Mouse (Mus musculus): ENCODE measurements around the gene Mrs2.
A peak's percentile ranks its signal among the peaks of the same experiment; 100 is the strongest.
"Not testable (repeated sequence)": the region's sequence is repeated elsewhere in the genome, so short reads cannot be mapped to it uniquely, and the experiment has no call there.

Mrs2 gene

GRCm38 (mm10) chr13:24981031-24981430 is 39.1 kb downstream of the Mrs2 start:
- no peak for DNase-seq (ENCODE audit: extremely low read depth, low read depth, low spot score)

DNA sequence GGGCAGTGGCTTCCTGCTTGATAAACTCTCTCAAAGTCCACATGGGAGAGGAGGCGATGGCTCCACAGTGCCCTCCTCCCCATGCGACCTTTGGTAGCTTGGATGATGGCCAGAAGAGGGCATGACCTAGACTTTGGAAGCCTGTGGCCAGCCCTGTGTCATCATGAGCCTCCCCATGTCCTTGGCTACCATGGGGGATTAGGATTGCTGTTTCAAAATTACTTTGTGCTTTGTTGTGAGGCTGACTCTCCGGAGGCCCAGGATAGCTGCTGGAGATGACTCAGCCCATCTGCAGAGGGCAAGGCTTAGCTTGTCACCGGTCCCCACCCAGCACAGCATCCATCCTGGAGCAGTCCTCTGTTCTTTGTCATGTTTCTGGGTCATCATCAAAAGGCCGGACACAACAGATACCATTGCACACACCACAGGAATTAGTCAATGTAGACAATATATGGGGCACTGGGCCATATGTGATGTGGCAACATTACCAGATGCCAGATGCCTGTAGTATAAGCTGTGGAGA is 42.3 kb downstream of the Mrs2 start:
- no peak for DNase-seq (ENCODE audit: extremely low read depth, low read depth, low spot score)

GRCm38 (mm10) chr13:24976384-24976783 is 43.8 kb downstream of the Mrs2 start:
- no peak for DNase-seq (ENCODE audit: extremely low read depth, low read depth, low spot score)

DNA sequence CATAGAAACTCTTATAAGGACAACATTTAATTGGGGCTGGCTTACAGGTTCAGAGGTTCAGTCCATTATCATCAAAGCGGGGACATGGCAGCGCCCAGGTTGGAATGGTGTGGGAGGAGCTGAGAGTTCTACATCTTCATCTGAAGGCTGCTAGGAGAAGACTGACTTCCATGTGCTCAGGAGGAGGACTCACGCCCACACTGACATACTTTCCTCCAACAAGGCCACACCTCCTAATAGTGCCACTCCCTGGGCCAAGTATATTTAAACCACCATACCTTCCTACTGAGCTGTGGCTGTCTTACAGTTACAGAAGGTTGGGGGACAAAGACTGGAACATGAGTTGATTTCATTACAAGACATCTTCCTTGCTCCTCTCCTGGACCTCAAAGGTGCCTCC is 48.4 kb downstream of the Mrs2 start:
- not testable (repeated sequence) for DNase-seq (ENCODE audit: extremely low read depth, low read depth, low spot score)

GRCm38 (mm10) chr13:24965846-24966201 is 54.4 kb downstream of the Mrs2 start:
- no peak for DNase-seq (ENCODE audit: extremely low read depth, low read depth, low spot score)

DNA sequence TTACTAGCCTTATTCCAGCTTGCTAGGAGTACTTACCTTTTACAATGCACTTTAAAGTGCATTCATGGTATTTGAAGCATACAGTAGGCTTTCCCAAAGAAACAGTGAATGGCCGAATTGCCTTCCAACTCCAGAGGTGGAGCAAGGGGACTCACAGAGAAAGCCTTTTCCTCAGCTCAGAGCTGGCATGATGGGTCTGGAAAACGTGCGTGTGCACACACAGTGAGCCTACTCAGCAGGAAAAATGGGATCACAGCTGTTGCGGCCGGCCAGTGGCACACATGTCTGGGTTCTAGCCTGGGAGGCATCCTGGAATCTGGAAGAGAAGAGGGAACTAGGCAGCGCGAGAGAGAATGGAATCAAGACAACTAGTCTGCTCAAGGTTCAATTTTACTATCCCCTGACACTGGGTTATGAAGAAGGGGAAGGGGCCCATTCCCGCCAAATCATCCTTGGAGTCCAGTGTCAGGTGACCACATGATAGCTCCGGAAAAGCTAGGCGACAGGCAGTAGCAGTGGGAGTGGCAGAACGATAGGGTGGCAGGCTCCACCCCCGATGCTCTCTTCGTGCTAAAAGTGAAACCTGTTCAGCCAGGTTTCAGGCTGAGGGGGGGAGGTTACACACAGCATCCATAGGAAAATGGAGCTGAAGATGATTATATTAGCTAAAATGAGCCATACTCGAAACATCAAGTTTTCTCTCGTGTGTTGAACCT is 54.9 kb downstream of the Mrs2 start:
- DNase-seq (ENCODE audit: extremely low read depth, low read depth, low spot score): no peak

DNA sequence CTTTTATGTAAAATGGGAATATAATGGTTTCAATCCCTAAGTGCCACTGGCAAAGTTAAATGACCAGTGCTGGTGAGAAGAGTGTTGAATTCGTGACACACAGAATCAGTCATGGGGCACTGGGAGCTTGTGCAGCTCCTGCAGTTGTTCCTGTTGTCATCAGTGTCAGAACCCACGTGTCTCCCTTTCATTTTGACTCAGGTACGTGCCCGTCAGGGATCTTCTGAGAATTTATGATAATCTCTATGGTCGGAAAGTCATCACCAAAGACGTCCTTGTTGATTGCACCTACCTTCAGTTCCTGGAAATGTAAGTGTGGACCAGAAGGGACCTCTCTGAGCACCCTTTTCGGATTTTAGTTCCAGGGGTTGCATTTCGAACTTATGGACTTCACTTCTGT is 58.1 kb downstream of the Mrs2 start:
- no peak for DNase-seq (ENCODE audit: extremely low read depth, low read depth, low spot score)

GRCm38 (mm10) chr13:24960084-24960483 is 60.1 kb downstream of the Mrs2 start:
- DNase-seq (ENCODE audit: extremely low read depth, low read depth, low spot score): no peak

DNA sequence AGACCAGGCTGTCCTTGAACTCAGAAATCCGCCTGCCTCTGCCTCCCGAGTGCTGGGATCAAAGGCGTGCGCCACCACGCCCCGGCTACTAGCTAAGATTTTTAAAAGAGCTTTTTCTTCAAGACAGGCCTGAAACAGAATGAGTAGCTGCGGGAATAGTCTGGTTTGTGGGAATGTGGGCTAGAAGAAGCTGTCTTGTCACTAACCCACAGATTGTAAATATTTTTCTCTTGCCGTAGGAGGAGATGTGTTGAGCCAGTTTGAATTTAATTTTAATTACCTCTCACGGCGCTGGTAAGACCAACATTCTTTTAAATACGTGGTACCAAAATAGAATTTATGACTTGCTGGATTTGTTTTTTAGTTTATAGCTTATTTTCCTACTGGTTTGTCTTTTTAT is 61.5 kb downstream of the Mrs2 start:
- DNase-seq (ENCODE audit: extremely low read depth, low read depth, low spot score): no peak

GRCm38 (mm10) chr13:24955500-24955899 is 64.7 kb downstream of the Mrs2 start:
- no peak for DNase-seq (ENCODE audit: extremely low read depth, low read depth, low spot score)

DNA sequence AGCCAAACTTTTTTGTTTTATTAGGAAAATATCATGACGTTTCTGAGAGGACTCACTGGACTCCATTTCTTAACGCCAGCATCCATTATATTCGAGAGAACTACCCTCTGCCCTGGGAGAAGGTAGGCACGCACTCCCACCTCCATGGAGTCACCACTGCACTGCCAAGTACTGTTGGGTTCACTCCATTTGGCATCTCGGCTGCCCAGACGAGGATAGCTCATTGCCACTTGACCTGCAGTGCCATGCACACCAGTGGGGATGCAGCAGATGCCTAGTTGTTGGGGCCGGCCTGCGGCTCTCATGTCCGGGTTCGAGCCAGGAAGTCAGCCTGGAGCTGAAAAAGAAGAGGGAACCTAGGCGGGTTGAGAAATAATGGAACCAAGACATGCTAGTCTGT is 65.1 kb downstream of the Mrs2 start:
- DNase-seq (ENCODE audit: extremely low read depth, low read depth, low spot score): no peak

DNA sequence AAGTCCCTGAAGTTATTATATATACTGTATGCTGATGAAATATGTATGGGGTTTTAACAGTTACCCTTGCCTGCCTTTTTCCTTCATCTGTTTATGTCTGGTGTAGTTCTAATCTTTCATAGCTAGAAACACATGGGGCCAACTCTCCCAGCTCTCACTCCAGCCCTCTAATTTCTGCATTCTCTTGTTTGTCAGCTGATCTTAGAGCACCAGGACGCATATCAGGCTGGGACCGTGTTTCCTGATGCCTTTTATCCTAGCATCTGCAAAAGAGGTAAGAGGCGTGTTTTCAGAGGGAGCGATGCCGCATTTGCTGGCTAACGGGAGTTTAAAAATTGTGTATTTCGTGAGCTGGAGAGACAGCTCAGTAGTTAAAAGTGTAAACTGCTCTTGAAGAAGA is 67.5 kb downstream of the Mrs2 start:
- DNase-seq (ENCODE audit: extremely low read depth, low read depth, low spot score): no peak

DNA sequence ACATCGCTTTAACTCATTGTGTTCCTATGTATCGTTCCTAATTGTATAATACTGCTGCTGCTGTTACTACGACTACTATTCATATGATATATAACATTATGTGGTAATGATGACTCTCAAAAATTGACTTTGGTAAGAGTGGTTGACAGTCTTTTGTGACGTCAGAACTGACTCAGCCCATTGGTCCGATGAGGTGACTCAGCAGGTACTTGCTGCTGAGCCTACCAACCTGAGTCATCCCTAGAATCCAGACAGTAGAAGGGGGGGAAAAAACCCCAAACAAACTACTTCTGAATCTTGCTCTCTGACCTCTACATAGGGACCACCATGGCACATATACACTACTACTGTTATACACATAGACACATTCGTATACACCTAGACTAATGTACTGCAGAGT is 71.3 kb downstream of the Mrs2 start:
- no peak for DNase-seq (ENCODE audit: extremely low read depth, low read depth, low spot score)

- no peak for DNase-seq (ENCODE audit: extremely low read depth, low read depth, low spot score)
Observed at GRCm38 (mm10) chr13:24947158-24947557, 73.0 kb downstream of the Mrs2 start.

GRCm38 (mm10) chr13:24945567-24945966 is 74.6 kb downstream of the Mrs2 start:
- no peak for DNase-seq (ENCODE audit: extremely low read depth, low read depth, low spot score)

DNA sequence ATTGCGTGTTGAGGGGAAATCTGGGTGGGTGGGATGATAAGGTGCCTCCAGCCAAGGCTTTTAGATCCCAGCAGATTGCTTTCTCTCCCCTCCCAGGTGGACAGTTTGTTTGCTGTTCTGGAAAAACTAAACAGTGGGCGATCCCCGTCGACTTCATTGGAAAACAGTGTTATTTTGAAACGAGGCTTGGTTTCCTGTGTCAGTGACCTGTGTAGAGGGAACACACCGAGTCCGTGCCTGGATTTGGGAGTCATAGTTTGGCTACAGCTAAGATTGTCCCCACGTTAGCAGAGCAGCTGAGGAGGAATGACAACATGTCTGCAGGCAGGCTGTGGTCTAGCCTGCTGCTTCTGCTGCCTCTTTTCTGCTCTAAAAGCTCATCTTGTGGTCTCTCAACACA is 76.9 kb downstream of the Mrs2 start:
- no peak for DNase-seq (ENCODE audit: extremely low read depth, low read depth, low spot score)

- DNase-seq (ENCODE audit: extremely low read depth, low read depth, low spot score): peak; percentile 70
Observed at GRCm38 (mm10) chr13:24942512-24943282, 77.5 kb downstream of the Mrs2 start, which contains the start of gene Gpld1. Gene Gpld1, plus strand, starts transcription at chr13:24943152.

DNA sequence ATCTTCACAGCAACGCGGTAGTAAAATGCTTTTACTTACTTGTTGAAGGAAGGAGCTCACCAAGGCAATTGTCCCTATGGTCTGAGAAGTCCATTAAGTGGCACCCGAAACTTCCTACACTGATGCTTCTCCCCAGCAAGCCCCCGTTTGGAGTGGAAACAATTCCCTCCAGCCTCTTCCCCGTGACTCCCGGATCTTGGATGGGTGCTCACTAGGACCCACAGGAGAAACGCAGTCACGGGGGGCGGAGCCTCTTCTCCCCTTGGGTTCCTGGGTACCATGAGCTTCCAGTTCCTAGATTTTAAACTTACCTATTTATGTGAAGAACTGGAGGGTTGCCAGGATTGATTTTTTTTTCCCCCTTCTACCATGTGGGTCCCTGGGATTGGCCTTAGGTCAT is 80.7 kb downstream of the Mrs2 start:
- DNase-seq (ENCODE audit: extremely low read depth, low read depth, low spot score): no peak

DNA sequence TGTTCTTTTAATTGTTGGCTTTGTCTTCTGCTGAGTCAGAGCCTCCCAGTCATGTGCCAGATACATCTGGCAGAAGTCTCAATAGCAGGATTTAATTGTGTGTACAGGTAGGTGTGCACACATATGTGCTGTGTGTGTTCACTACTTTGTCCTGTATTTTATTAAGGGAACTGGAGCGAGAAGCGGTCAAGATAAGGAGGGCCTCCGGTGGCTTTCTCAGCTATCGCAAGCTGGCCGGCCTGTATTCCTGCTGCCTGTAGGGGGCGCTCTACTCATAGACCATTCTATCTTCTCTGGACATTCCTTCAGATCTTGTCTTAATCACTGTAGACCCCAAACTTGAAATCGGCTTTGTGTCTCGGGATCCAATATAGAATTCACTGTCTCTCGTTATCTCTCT is 81.5 kb downstream of the Mrs2 start:
- DNase-seq (ENCODE audit: extremely low read depth, low read depth, low spot score): peak; percentile 33

DNA sequence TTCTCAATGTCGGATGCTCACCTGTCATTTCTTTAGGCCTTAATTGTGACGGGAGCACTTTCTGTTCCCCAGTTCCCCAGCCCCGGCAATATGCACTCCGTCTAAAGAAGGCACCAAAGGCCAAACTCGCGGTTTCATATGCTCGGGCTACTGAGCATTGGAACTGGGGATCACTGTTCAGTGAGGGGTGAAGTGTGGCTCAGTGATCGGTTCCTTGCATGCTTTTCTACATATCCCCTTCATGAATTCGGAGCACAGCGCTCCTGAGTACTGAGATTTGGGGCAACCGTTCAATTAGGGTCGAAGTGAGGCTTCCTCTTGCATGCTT is 82.4 kb downstream of the Mrs2 start:
- no peak for DNase-seq (ENCODE audit: extremely low read depth, low read depth, low spot score)
